Mouse (Mus musculus): ENCODE measurements around the gene Tcerg1l. TPM values are rescaled to one million over a fixed set of nuclear protein-coding genes. Genes with fewer than 3 reads are reported as not detected.

The Tcerg1l gene
- polyA plus RNA-seq (2012; ENCODE audit: insufficient read depth, insufficient read length, low replicate concordance, missing spikeins) = not detected in 2 replicates

DNA sequence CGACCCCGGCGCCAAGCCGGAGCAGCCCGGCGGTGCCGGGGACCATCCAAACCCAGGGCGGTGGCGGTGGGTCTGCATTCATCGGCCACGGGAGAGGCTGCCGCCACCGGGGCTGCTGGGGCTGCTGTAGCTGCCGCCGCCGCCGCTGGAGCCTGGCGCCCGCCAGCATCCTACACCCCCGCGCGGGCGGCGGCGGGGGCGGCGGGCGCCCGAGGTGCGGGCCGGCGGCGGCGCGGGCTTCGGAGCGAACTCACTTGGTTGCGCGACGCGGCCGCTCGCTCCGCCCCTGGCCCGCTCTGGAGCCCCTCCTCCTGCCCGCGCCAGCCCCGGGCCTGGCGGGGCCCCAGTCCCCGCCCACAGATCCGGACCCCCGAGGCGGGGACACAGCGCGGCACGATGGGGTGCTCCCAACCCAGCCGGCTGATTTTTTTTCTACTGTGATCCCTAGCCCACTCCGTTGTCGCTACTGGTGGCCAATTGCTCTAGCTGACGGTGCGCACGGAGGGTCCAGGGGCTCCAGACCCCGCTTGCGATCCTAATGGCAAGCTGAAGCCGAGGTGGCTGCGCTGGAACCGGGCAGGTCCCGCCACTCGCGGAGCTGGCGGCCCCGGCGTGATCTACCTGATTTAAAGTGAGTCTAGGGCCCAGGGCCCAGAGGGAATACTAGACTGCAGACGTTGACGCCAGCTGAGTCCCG, at the start of gene Tcerg1l:
Gene Tcerg1l, minus strand, starts transcription at position 246 of the 697 bp plus-strand sequence.
- 1% methylated on average over 57 of the region's 76 CpGs for WGBS
- H3K4me3 ChIP-seq (ENCODE audit: insufficient read depth, low read depth, low read length) = peak within 1 kb of the TSS; percentile 68
- peaks cover 12% of the 10 kb centered on the region for H3K4me1 ChIP-seq (ENCODE audit: control insufficient read depth, insufficient read depth, low read length)
- H3K27ac ChIP-seq (ENCODE audit: insufficient read depth, low read depth, low read length) = no peak within 1 kb of the TSS
- no peak for TF ChIP-seq POLR2A (IDR thresholded peaks at IDR 0.05; ENCODE audit: insufficient read depth, low read depth, low read length)
- TF ChIP-seq CTCF (IDR thresholded peaks at IDR 0.05; ENCODE audit: insufficient read depth, low read depth, low read length) = no peak

DNA sequence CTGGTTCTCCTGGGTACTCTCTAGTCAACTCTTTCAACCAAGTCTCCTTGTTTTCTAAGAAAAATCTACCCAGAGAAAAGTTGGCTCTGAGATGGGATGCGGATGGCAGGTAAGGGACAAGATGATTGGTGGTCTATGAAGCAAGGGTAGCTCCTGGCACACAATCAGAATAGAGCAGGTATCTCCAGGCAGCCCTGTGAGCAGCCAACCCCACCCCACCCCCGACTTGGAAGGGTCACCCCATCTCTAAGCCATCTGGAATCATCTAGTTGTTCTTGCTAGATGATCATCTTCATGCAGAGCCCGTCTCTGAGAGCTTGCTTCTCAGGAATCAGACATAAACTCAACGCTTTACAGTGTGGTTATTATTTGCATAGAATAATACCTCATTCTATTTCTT, 44.6 kb upstream of the Tcerg1l start:
- H3K4me1 ChIP-seq (ENCODE audit: control insufficient read depth, insufficient read depth, low read length) = no peaks in the 10 kb centered on the region
- TF ChIP-seq CTCF (IDR thresholded peaks at IDR 0.05; ENCODE audit: insufficient read depth, low read depth, low read length) (no peak), POLR2A (IDR thresholded peaks at IDR 0.05; ENCODE audit: insufficient read depth, low read depth, low read length) (no peak)
- WGBS = 75% methylated on average over 4 of the region's 4 CpGs
- H3K4me3 ChIP-seq (ENCODE audit: insufficient read depth, low read depth, low read length) = no peak overlapping the region
- H3K27ac ChIP-seq (ENCODE audit: insufficient read depth, low read depth, low read length) = no peak overlapping the region

DNA sequence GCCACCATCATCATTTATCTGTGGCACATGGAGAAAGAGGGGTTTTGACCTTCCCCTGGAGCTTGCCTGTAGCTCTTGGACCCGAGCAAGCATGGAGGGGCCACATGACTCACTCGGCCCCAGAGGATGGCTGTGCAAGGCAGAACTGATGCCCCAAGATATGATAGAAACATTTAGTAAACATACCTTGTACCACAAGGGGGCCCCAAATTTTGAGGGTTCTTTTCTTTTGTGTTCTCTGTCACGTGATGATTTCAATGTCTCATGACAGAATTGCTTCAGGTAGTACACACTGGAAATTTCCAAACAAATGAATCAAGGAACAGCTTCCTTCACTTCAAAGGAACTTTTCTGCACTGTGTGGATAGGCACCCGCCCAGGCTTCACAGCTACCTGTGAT, 35.0 kb upstream of the Tcerg1l start:
- no peak overlapping the region for H3K27ac ChIP-seq (ENCODE audit: insufficient read depth, low read depth, low read length)
- 83% methylated on average over 4 of the region's 4 CpGs for WGBS
- H3K4me1 ChIP-seq (ENCODE audit: control insufficient read depth, insufficient read depth, low read length) = no peaks in the 10 kb centered on the region
- no peak for TF ChIP-seq POLR2A (IDR thresholded peaks at IDR 0.05; ENCODE audit: insufficient read depth, low read depth, low read length)
- no peak for TF ChIP-seq CTCF (IDR thresholded peaks at IDR 0.05; ENCODE audit: insufficient read depth, low read depth, low read length)
- no peak overlapping the region for H3K4me3 ChIP-seq (ENCODE audit: insufficient read depth, low read depth, low read length)

DNA sequence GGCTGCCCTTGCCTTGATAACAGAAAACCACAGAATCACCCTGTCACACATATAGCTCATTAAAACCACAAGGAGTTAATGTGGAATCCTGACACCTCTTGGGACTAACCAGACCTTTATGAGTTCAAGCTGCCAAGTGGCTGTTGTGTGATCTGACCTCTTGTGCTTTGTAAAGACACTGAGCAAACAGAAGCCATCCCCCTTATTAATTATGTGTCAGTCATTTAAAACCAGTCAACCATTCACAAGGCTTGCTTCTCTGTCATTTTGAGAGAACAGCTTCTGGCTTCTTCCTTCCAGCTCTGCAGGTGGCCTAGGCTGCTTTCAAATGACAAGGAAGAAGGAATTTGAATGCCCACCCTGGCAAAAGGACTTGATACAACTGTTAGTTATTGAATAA, 33.9 kb upstream of the Tcerg1l start:
- H3K27ac ChIP-seq (ENCODE audit: insufficient read depth, low read depth, low read length) = no peak overlapping the region
- TF ChIP-seq POLR2A (IDR thresholded peaks at IDR 0.05; ENCODE audit: insufficient read depth, low read depth, low read length) (no peak), CTCF (IDR thresholded peaks at IDR 0.05; ENCODE audit: insufficient read depth, low read depth, low read length) (no peak)
- no peak overlapping the region for H3K4me3 ChIP-seq (ENCODE audit: insufficient read depth, low read depth, low read length)
- no peaks in the 10 kb centered on the region for H3K4me1 ChIP-seq (ENCODE audit: control insufficient read depth, insufficient read depth, low read length)

DNA sequence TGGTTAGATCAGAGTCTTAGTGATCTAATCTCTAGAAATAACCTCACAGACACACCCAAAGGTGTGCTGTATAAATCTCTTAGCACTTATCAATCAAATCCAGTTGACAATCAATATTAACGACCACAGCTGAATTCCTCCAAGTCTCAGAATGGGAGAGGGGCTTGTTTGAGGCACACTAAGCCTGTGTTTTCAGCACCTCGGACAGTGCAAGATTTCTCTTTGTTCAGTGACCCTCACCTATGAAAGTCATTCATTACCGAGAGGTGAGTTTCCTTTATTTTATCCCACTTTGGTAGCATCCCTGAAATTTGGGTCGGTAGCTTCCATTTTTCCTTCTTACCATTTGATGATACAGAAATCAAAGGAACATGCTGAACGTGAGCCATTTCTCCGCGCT, 32.4 kb upstream of the Tcerg1l start:
- Histone ChIP-seq H3K27ac (ENCODE audit: insufficient read depth, low read depth, low read length) (no peak overlapping the region), H3K4me3 (ENCODE audit: insufficient read depth, low read depth, low read length) (no peak overlapping the region), H3K4me1 (ENCODE audit: control insufficient read depth, insufficient read depth, low read length) (no peaks in the 10 kb centered on the region)
- WGBS = 77% methylated on average over 7 of the region's 7 CpGs
- no peak for TF ChIP-seq CTCF (IDR thresholded peaks at IDR 0.05; ENCODE audit: insufficient read depth, low read depth, low read length)
- no peak for TF ChIP-seq POLR2A (IDR thresholded peaks at IDR 0.05; ENCODE audit: insufficient read depth, low read depth, low read length)

- Histone ChIP-seq H3K4me1 (ENCODE audit: control insufficient read depth, insufficient read depth, low read length) (no peaks in the 10 kb centered on the region), H3K27ac (ENCODE audit: insufficient read depth, low read depth, low read length) (no peak overlapping the region), H3K4me3 (ENCODE audit: insufficient read depth, low read depth, low read length) (no peak overlapping the region)
- WGBS = 43% methylated on average over 1 of the region's 1 CpGs
- TF ChIP-seq POLR2A (IDR thresholded peaks at IDR 0.05; ENCODE audit: insufficient read depth, low read depth, low read length) (no peak), CTCF (IDR thresholded peaks at IDR 0.05; ENCODE audit: insufficient read depth, low read depth, low read length) (no peak)
Observed at GRCm38 (mm10) chr7:138428826-138429225, 31.3 kb upstream of the Tcerg1l start.

DNA sequence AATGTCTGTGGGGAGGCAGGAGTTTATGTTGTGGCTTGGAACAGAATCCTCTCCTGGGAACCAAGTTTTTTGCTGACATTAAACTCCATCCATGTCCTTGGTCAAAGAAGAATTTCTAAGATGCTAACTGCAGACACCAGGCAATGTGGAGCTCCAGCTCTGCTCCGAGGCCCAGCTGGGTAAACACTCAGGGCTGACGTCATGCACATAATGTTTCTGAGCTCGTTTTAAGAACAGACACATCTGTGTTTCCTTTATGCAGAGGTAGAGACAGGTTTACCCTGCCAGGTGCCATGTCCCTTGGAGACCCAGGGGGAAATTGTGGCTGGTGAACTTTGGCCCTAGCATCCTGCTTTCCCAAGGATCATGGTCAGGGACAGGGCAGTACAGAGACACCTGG, 29.9 kb upstream of the Tcerg1l start:
- H3K4me3 ChIP-seq (ENCODE audit: insufficient read depth, low read depth, low read length) = no peak overlapping the region
- no peaks in the 10 kb centered on the region for H3K4me1 ChIP-seq (ENCODE audit: control insufficient read depth, insufficient read depth, low read length)
- H3K27ac ChIP-seq (ENCODE audit: insufficient read depth, low read depth, low read length) = no peak overlapping the region
- 72% methylated on average over 3 of the region's 3 CpGs for WGBS
- no peak for TF ChIP-seq CTCF (IDR thresholded peaks at IDR 0.05; ENCODE audit: insufficient read depth, low read depth, low read length)
- no peak for TF ChIP-seq POLR2A (IDR thresholded peaks at IDR 0.05; ENCODE audit: insufficient read depth, low read depth, low read length)

- Histone ChIP-seq H3K4me3 (ENCODE audit: insufficient read depth, low read depth, low read length) (no peak overlapping the region), H3K27ac (ENCODE audit: insufficient read depth, low read depth, low read length) (no peak overlapping the region), H3K4me1 (ENCODE audit: control insufficient read depth, insufficient read depth, low read length) (peaks cover 2% of the 10 kb centered on the region; the same call in 1 of the 2 replicates)
- TF ChIP-seq CTCF (IDR thresholded peaks at IDR 0.05; ENCODE audit: insufficient read depth, low read depth, low read length) (no peak), POLR2A (IDR thresholded peaks at IDR 0.05; ENCODE audit: insufficient read depth, low read depth, low read length) (no peak)
- WGBS = 51% methylated on average over 5 of the region's 5 CpGs
Observed at GRCm38 (mm10) chr7:138413496-138413895, 16.0 kb upstream of the Tcerg1l start.

DNA sequence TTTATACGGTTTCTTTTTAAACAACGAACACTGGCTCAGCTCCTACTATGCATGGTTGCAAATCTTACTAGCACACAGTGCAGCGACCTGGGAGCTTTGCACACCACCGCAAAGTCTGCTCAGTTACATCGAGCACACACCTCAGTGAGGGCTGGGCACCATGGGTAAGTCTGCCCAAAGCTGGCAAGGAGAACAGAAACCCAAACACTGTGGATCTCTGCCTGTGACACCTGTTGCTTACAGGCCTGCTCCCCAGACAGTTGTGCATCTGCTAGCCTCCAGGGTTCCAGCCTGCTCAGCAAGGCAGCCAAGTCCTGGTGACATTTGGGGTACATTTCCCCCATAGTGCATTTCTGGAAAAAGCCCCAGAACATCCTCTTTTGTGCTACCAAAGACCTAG, 4.1 kb upstream of the Tcerg1l start:
- WGBS = 94% methylated on average over 5 of the region's 5 CpGs
- H3K27ac ChIP-seq (ENCODE audit: insufficient read depth, low read depth, low read length) = no peak overlapping the region

More for the DNA sequence above, 4.1 kb upstream of the Tcerg1l start:
- TF ChIP-seq CTCF (IDR thresholded peaks at IDR 0.05; ENCODE audit: insufficient read depth, low read depth, low read length) (no peak), POLR2A (IDR thresholded peaks at IDR 0.05; ENCODE audit: insufficient read depth, low read depth, low read length) (no peak)
- Histone ChIP-seq H3K4me3 (ENCODE audit: insufficient read depth, low read depth, low read length) (no peak overlapping the region), H3K4me1 (ENCODE audit: control insufficient read depth, insufficient read depth, low read length) (peaks cover 12% of the 10 kb centered on the region)

All from olfactory bulb, adult 2 months (tissue).